Mouse (Mus musculus): ENCODE data around the gene Ppp4r1. TPM values are rescaled to one million over a fixed set of nuclear protein-coding genes. Genes with fewer than 3 reads are reported as not detected.

Gene Ppp4r1
- polyA plus RNA-seq, 1 experiment from 2014 or later = 21.2 TPM

GRCm38 (mm10) chr17:65796056-65796455, 13.7 kb downstream of the Ppp4r1 start:
- H3K4me2 ChIP-seq (replicated peaks; ENCODE audit: low read depth, low read length) = no peak overlapping the region
- H3K27me3 ChIP-seq (replicated peaks; ENCODE audit: insufficient read depth, low read length) = no peaks in the 10 kb centered on the region
- ATAC-seq (no peak), DNase-seq (ENCODE audit: low spot score) (no peak)
- 90% methylated on average over 7 of the region's 7 CpGs for WGBS
- no peaks in the 10 kb centered on the region for H3K36me3 ChIP-seq (ENCODE audit: insufficient read depth, low read length)
- no peak overlapping the region for H3K9ac ChIP-seq (replicated peaks; ENCODE audit: low read depth)
- H3K4me3 ChIP-seq (ENCODE audit: low read depth, low read length) = no peak overlapping the region
- no peak overlapping the region for H3K27ac ChIP-seq (ENCODE audit: low read length)
- no peaks in the 10 kb centered on the region for H3K9me3 ChIP-seq (ENCODE audit: low read length)
- TF ChIP-seq EP300 (IDR thresholded peaks at IDR 0.05) = no peak
- TF ChIP-seq CTCF (IDR thresholded peaks at IDR 0.05) = no peak
- H3K4me1 ChIP-seq (ENCODE audit: insufficient read depth, low read depth, low read length) = no peaks in the 10 kb centered on the region; the same call in 1 of the 2 replicates

GRCm38 (mm10) chr17:65798446-65798845, 16.1 kb downstream of the Ppp4r1 start:
- Histone ChIP-seq H3K27ac (ENCODE audit: low read length) (no peak overlapping the region), H3K4me2 (replicated peaks; ENCODE audit: low read depth, low read length) (no peak overlapping the region), H3K9ac (replicated peaks; ENCODE audit: low read depth) (no peak overlapping the region), H3K4me1 (ENCODE audit: insufficient read depth, low read depth, low read length) (no peaks in the 10 kb centered on the region; the same call in 1 of the 2 replicates), H3K27me3 (replicated peaks; ENCODE audit: insufficient read depth, low read length) (no peaks in the 10 kb centered on the region), H3K9me3 (ENCODE audit: low read length) (no peaks in the 10 kb centered on the region), H3K36me3 (ENCODE audit: insufficient read depth, low read length) (no peaks in the 10 kb centered on the region), H3K4me3 (ENCODE audit: low read depth, low read length) (no peak overlapping the region)
- 39% methylated on average over 4 of the region's 4 CpGs for WGBS
- ATAC-seq (no peak), DNase-seq (ENCODE audit: low spot score) (no peak)
- TF ChIP-seq CTCF (IDR thresholded peaks at IDR 0.05) (no peak), EP300 (IDR thresholded peaks at IDR 0.05) (no peak)

DNA sequence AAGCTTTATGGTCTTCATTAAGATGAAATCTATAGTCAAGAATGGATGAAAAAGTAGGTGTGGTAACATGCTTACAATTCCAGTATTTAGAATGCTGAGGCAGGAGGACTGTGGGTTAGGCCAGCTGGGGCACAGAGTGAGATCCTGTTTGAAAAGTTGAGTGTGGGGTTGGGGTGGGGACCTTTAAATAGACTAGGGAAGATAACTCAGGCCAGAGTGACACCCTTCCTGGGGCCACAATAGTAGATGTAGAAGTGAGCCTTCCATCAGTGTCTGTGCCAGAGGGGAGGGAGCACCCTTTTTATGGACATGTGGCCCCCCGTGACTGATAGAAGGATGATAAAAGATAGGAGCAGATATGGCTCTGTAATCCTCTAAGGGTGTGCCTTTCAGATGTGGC, 17.0 kb downstream of the Ppp4r1 start:
- TF ChIP-seq CTCF (IDR thresholded peaks at IDR 0.05) (no peak), EP300 (IDR thresholded peaks at IDR 0.05) (no peak)
- 95% methylated on average over 1 of the region's 1 CpGs for WGBS
- DNase-seq (ENCODE audit: low spot score) = no peak

DNA sequence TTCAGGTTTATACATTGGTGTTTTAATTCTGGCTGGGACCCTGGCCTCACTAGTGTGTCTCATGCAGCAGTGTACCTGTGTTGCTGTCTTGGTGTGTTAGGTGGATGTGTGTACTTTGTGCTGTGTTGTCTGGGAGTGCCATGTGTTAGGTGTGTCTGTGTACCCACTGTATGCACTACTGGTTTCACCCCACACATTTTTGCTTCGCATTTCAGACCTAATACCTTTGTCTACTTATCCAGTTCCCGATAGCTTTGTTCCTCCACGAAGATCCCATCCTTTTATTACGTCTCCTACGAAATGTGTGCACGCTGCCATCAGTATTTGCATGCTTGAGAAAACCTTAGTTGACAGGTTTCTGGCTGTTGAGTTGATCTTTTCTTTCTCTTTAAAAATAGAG, 18.1 kb downstream of the Ppp4r1 start:
- DNase-seq (ENCODE audit: low spot score) (no peak), ATAC-seq (no peak)
- Histone ChIP-seq H3K9ac (replicated peaks; ENCODE audit: low read depth) (no peak overlapping the region), H3K4me3 (ENCODE audit: low read depth, low read length) (no peak overlapping the region), H3K27me3 (replicated peaks; ENCODE audit: insufficient read depth, low read length) (no peaks in the 10 kb centered on the region), H3K4me2 (replicated peaks; ENCODE audit: low read depth, low read length) (no peak overlapping the region), H3K4me1 (ENCODE audit: insufficient read depth, low read depth, low read length) (no peaks in the 10 kb centered on the region), H3K27ac (ENCODE audit: low read length) (no peak overlapping the region), H3K9me3 (ENCODE audit: low read length) (no peaks in the 10 kb centered on the region), H3K36me3 (ENCODE audit: insufficient read depth, low read length) (no peaks in the 10 kb centered on the region)
- TF ChIP-seq EP300 (IDR thresholded peaks at IDR 0.05) (no peak), CTCF (IDR thresholded peaks at IDR 0.05) (no peak)
- 91% methylated on average over 6 of the region's 6 CpGs for WGBS

More for the DNA sequence above, 17.0 kb downstream of the Ppp4r1 start:
- Histone ChIP-seq H3K4me3 (ENCODE audit: low read depth, low read length) (no peak overlapping the region), H3K27ac (ENCODE audit: low read length) (no peak overlapping the region), H3K4me1 (ENCODE audit: insufficient read depth, low read depth, low read length) (no peaks in the 10 kb centered on the region), H3K9me3 (ENCODE audit: low read length) (no peaks in the 10 kb centered on the region), H3K36me3 (ENCODE audit: insufficient read depth, low read length) (no peaks in the 10 kb centered on the region), H3K4me2 (replicated peaks; ENCODE audit: low read depth, low read length) (no peak overlapping the region), H3K27me3 (replicated peaks; ENCODE audit: insufficient read depth, low read length) (no peaks in the 10 kb centered on the region), H3K9ac (replicated peaks; ENCODE audit: low read depth) (no peak overlapping the region)
- ATAC-seq = no peak

DNA sequence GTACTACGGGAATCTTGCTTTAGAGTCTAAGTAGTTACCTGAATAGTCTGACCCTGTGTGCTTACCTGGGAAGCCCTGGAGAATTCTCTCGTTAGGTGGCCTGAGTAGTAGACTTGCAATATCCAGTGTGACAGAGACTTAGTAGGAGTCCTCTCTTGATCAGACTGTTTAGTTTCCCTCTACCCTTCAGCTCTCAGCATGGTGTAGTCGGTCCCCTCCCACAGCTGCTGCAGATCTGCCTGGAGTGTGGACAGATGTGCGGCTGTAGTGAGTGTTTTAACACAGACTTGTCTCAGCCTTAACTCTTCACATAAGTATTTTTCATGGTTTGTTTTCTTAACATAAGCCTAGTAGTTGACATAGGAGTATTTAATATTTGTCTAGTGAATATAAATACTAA, 19.7 kb downstream of the Ppp4r1 start:
- H3K4me3 ChIP-seq (ENCODE audit: low read depth, low read length) = no peak overlapping the region
- H3K9me3 ChIP-seq (ENCODE audit: low read length) = no peaks in the 10 kb centered on the region
- DNase-seq (ENCODE audit: low spot score) = no peak
- TF ChIP-seq EP300 (IDR thresholded peaks at IDR 0.05) = no peak
- TF ChIP-seq CTCF (IDR thresholded peaks at IDR 0.05) = no peak
- H3K9ac ChIP-seq (replicated peaks; ENCODE audit: low read depth) = no peak overlapping the region
- H3K4me2 ChIP-seq (replicated peaks; ENCODE audit: low read depth, low read length) = no peak overlapping the region
- WGBS = 73% methylated on average over 4 of the region's 4 CpGs
- H3K36me3 ChIP-seq (ENCODE audit: insufficient read depth, low read length) = no peaks in the 10 kb centered on the region
- no peaks in the 10 kb centered on the region for H3K27me3 ChIP-seq (replicated peaks; ENCODE audit: insufficient read depth, low read length)
- no peak for ATAC-seq
- no peak overlapping the region for H3K27ac ChIP-seq (ENCODE audit: low read length)
- no peaks in the 10 kb centered on the region for H3K4me1 ChIP-seq (ENCODE audit: insufficient read depth, low read depth, low read length)

DNA sequence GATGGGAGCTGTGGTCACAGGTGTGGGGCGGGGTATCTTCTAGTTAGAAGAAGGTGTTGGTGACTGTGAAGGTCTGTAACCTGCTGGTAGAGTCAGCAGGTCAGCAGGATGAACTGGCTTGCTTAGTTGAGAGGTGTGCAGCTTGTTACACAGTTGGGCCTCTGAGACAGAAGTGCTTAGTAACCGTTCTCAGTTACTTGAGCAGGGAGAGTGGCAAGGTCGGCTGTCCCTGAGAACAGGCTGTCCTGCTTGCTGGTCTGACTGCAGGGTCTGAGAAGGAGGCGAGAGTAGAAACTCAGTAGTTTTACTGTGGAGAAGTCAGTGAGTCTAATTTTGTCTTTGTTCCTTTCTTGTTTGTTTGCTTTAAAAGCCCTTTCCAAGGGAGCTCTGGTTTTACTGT, 23.6 kb downstream of the Ppp4r1 start:
- WGBS = 62% methylated on average over 4 of the region's 4 CpGs

GRCm38 (mm10) chr17:65806416-65806815, 24.0 kb downstream of the Ppp4r1 start:
- WGBS = 83% methylated on average over 2 of the region's 2 CpGs
- Histone ChIP-seq H3K4me3 (ENCODE audit: low read depth, low read length) (no peak overlapping the region), H3K9me3 (ENCODE audit: low read length) (no peaks in the 10 kb centered on the region), H3K27me3 (replicated peaks; ENCODE audit: insufficient read depth, low read length) (no peaks in the 10 kb centered on the region), H3K9ac (replicated peaks; ENCODE audit: low read depth) (no peak overlapping the region), H3K36me3 (ENCODE audit: insufficient read depth, low read length) (no peaks in the 10 kb centered on the region), H3K27ac (ENCODE audit: low read length) (0 out of 2 replicates have a peak overlapping the region, but pooled peaks have one; percentile 26), H3K4me1 (ENCODE audit: insufficient read depth, low read depth, low read length) (no peaks in the 10 kb centered on the region), H3K4me2 (replicated peaks; ENCODE audit: low read depth, low read length) (no peak overlapping the region)
- DNase-seq (ENCODE audit: low spot score) = no peak
- TF ChIP-seq CTCF (IDR thresholded peaks at IDR 0.05) (no peak), EP300 (IDR thresholded peaks at IDR 0.05) (no peak)
- no peak for ATAC-seq

More for the DNA sequence above, 23.6 kb downstream of the Ppp4r1 start:
- Histone ChIP-seq H3K9ac (replicated peaks; ENCODE audit: low read depth) (no peak overlapping the region), H3K4me3 (ENCODE audit: low read depth, low read length) (no peak overlapping the region), H3K27me3 (replicated peaks; ENCODE audit: insufficient read depth, low read length) (no peaks in the 10 kb centered on the region), H3K4me2 (replicated peaks; ENCODE audit: low read depth, low read length) (no peak overlapping the region), H3K36me3 (ENCODE audit: insufficient read depth, low read length) (no peaks in the 10 kb centered on the region), H3K27ac (ENCODE audit: low read length) (0 out of 2 replicates have a peak overlapping the region, but pooled peaks have one; percentile 26), H3K9me3 (ENCODE audit: low read length) (no peaks in the 10 kb centered on the region), H3K4me1 (ENCODE audit: insufficient read depth, low read depth, low read length) (no peaks in the 10 kb centered on the region)
- TF ChIP-seq EP300 (IDR thresholded peaks at IDR 0.05) = no peak
- TF ChIP-seq CTCF (IDR thresholded peaks at IDR 0.05) = no peak
- DNase-seq (ENCODE audit: low spot score) = no peak
- no peak for ATAC-seq

Measured in lung, postnatal 0 days (tissue).